Mouse (Mus musculus): ENCODE results near the gene Nptxr.

The Nptxr gene

DNA sequence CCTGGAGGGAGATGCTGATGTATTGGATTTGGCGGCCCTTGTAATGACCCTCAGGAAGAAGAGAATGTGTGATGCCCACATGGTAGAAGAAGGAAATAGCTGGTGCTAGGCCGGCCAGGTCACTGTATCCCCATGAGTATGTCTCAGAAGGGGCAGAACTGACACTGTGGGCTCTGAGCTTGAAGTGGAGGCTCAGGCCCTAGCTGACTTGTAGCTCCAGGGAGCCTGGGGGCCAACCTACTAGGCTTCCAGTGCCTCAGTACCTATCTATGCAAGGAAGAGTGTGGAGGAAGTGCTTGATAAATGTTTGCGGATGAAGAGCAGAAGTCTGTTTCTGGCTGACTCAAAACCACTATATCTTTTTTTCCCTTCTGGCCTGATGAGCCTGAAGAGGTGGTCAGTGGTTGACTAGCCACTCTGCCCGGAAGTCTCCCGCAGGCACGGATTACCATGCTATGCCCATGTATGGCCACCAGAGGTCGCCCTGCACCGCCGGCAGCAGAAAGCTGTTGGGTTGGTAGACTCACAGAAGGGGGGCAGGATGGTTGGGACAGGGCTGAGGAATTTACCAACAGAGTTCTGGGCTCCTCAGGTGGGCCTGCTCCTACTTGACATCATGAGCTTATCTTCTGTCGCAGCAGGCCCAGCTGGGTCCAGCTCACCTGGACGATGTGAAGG lies 51.7 kb downstream of the Nptxr start:
- DNase-seq (ENCODE audit: low spot score), result peak; percentile 44

DNA sequence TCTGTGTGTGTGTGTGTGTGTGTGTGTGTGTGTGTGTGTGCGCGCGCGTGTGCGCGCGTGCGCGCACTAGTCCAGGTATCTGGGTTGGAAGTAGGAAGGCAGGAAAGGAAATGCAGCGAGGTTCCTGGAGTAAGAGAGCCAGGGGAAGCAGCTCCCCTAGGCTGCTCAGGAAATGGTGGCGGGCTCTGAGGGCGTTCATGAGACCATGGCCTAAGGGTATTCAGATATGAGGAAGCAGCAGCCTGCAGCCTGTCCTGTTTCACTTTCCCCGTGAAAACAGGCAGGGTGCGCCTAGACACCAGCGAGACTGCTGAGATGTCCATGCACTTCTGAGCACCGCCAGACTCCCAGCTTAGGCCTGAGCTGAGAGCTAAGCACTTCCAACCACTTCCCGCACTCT lies 52.8 kb downstream of the Nptxr start:
- no peak for DNase-seq (ENCODE audit: low spot score)

DNA sequence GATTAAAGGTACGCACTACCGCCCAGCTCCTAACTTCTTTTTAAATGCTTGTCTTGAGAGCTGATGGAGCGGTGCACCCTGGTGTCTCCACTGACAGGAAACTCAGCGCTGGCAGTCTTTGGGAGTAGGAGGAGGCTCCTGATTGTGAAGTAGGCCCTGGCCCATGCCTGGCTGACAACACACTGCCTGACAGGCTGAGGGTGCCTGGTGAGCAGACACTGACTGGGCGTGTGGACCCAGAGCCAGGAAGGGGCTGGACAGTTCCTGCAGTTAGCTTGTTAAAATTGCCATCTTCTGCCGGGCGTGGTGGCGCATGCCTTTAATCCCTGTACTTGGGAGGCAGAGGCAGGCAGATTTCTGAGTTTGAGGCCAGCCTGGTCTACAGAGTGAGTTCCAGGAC lies 54.3 kb downstream of the Nptxr start:
- no peak for DNase-seq (ENCODE audit: low spot score)

DNA sequence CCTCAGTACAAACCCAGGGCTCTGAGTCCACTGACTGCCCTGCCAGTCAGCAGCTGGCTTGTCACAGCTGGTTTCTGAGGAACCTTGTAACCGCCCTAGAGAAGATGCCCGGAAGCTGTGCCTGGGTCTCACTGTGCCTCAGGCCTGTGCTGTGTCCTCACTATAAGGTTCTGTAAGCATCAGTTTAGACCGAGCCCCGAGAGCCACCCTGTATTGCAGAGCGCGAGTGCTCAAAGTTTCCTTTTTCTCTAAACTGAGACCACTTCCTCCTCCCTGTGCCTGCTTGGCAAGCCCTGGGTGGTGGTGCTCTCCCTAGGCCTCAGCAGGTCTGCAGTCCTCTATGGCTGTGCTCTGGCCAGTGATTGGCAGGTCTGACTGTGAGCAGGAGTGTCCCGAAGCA lies 55.4 kb downstream of the Nptxr start:
- no peak for DNase-seq (ENCODE audit: low spot score)

DNA sequence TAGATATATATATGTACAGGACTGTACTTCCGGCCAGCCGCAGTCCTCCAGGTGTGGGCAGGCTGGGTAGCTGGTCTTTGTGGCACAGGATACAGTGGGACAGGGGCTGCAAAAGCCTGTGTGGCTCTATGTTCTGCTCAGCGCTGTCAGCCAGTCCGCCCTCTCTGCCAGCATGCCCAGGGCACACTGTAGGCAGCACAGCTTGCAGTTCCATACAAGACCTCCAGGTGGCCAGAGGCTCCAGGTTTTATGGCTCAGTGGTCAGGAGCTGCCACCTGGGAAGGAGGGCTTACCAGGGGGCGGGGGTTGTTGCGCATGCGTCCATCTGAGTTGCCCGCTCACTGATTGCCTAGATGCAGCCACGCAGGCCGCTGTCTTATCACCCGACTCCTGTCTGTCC lies 56.6 kb downstream of the Nptxr start:
- DNase-seq (ENCODE audit: low spot score), result peak; percentile 37

DNA sequence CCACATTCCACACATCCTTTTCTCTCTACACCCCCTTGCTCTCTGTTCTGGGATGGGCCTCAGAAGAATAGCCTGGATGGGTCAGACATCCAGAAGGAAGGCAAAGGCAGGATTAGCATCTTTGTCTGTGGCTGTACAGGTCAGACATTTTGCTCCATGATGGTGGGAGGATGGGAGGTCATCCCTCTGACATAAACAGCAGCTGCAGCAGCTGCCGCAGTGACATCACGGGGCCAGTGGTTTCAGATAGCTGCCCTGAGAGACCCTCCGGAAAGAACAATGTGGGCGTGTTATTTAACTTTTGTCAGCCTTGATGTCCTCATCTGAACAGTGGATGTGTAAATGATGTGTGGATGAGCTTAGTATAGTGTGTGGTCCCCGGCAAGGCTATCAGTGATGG lies 58.7 kb downstream of the Nptxr start:
- DNase-seq (ENCODE audit: low spot score), result no peak

DNA sequence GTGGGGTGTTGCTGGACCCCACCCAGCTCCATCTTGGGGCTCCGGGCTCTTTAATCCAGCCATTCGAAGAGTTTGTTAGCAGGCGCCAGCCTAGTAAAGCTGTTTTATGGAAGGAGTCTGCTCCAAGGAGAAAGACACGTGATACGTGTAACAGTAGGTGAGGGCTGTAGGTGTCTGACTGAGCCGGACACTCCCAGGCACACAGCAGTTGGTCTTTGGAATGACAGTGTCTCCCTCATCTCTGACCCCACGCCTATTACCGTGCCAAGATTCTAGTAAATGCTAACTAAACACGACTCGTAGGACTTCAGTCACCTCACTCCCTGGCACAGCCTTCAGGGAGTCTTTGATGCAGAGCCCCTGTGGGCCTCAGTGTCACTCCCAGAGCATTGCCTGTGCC lies 59.3 kb downstream of the Nptxr start:
- DNase-seq (ENCODE audit: low spot score), result no peak

DNA sequence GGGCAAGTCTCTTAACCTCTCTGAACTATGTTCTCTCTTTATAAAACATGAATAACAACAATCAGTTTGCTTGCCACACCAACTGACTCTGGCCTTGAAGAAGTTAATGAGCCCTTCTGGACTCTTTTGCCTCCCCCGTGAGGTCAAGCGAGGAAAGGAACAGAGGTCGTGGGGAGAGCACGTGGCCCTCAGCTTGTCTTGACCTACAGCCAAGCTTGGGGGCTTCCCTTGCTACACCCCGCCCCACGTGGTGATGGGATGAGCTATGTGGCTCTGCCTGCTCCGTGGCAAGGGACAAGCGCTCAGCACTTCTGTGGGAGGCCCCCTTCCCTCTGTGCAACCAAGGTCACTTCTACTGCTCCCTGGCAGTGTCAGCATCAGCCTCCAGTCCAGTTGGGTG lies 59.8 kb downstream of the Nptxr start:
- DNase-seq (ENCODE audit: low spot score), result no peak

DNA sequence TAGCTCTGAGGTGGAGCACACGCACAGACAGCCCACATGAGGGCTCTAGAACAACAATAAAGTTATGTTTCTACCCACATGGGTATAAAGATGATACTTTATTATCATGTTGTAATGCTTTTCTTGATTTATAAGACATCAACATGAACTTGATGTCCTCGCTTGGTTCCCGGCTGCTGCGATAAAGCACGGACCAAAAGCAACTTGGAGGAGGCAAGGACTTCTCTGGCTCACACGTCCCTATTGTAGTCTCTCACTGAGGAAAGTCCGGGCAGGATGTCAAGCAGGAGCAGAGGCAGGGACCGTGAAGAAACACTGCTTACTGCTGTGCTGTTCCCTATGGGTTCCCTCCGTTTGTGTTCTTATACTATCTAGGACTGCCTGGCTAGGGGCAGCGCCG lies 60.6 kb downstream of the Nptxr start:
- no peak for DNase-seq (ENCODE audit: low spot score)

DNA sequence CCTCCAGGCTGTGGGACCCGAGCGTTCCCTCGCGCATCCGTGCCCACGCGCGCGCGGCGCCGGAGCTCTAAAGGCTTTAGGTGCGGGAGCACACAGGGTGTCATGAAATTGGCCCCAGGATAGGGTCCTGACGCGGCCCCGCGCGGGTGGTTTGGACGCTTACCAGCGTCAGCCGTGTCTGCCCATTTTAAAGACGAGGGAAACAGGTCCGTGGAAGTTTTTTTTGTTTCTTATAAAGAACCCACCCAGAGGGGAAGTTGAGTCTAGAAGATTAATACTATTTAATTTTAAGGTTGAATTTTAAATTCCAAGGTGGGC lies 61.9 kb downstream of the Nptxr start:
- no peak for DNase-seq (ENCODE audit: low spot score)

DNA sequence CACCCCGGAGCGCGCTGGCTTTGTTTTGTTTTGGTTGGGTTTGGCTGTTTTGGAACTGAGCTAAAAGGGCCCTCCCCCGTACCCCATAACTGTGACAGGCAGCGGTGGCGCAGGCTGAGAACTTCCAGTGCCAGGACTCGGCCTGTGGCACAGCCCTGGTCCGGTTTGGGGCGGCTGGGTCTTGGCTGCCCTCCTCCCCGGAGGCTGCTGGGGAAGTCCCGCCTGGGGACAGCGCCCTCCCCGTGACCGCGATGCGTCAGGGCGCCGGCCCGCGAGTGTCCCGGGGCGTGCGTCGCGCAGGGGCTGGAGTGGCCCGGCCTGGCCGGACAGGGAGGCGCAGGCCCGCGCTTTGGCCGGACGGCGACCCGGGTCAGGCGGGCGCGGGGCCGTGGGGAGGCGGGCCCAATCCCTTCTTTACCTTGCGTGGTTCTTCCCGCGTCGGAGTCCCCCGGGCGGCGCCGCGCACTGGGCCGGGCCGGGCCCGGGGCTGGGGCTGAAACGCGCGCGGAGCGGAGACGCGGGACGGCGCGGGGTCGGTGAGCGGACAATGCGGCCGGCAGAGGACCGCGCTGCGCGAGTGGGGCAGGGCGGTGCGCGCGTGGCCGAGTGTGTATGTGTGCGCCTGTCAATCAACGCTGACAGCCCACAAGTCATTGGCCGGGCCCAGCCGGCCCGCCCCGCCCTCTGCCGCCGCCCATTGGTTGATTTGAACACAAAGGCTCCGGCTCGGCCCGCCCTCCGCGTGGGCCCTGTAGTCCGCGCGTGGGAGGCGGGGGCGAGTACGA lies 62.5 kb downstream of the Nptxr start, which contains the start of gene Sun2:
Gene Sun2, minus strand, starts transcription at position 616 of the 785 bp plus-strand sequence.
- peak; percentile 84 for DNase-seq (ENCODE audit: low spot score)

DNA sequence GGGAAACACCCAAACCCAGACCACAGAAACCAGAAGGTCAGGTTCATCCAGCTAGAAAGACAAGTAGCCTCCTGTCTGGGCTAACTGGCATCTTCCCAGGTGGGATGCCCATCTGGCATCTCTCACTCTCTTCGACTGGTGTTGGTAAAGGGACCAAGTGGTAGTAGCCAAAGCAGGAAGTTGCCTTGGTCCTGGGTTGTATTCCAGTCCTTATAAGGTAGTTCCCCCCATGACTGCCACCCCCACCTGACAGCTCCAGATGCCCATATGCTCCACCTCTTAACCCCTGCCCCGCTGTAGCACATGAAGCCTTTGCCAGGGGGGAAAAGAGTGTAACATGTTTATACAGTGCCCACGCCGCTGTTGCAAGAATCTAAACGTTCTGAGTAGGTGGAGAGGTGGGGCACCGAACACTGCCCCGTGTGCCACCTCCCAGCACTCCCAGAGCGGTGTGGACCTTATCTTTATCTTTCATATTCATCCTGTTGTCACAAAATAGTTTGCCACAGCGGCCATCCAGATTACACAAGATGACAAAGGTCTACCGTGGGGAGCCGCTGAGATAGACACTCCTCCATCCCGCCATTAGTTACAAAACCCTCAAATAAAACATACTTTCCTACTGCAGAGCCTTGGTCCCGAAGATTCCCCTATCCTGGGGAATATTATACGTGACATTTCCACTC lies 63.2 kb downstream of the Nptxr start:
- DNase-seq (ENCODE audit: low spot score), result peak; percentile 31

DNA sequence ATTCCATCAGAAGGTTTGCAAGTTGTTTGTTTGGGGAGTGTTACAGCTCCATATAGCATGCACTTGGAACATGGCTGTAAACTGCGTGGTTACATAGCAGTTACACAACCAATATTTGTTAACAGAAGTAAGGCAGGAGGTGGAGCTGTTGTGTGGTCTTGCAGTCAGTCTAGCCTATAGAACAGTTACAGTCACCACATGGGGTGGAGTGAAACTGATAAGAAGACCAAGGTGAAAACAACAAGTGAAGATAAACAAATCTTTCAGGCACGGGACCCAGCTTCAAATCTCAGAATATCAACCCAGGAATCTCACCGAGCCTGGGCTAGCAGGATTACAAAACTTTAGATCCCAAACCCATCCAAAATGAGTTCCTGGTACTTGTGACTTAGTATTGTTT lies 63.8 kb downstream of the Nptxr start:
- no peak for DNase-seq (ENCODE audit: low spot score)

Measured in c-Kit-positive CD71-positive TER-119-positive erythroid progenitor cells, embryonic 14.5 days (primary cell).